Comparison of ENCODE assay signal across 10 mouse cellular contexts in genomic region chr7:70330207-70330562, GRCm38 (mm10). TPM values are rescaled to one million over a fixed set of nuclear protein-coding genes. Genes with fewer than 3 reads are reported as not detected.
DNase-seq lines count a peak whose midpoint lies in the region; ATAC-seq and TF ChIP-seq lines count a peak whose summit lies in the region.
"Had no signal": no experiment of that assay in that cellular context is flagged by ENCODE, and none has a peak within 500 bp of the region (broad histone marks: within the 10 kb centered on the region; RNA-seq: fewer than 3 reads in every experiment).

No protein-coding gene starts in this region.

- H3K4me3 ChIP-seq in heart, embryonic 16.5 days (ENCODE audit: low read length) = no peak overlapping the region
- H3K4me3 ChIP-seq in forebrain, embryonic 16.5 days (replicated peaks; ENCODE audit: low read length) = no peak overlapping the region
- H3K4me3 ChIP-seq in midbrain, embryonic 15.5 days = peak overlapping the region; percentile 11; the same call in 1 of the 2 replicates

- H3K27me3 ChIP-seq in heart, embryonic 16.5 days (ENCODE audit: control insufficient read depth, insufficient read depth, low read length) = peaks cover 84% of the 10 kb centered on the region
- peaks cover 73% of the 10 kb centered on the region for H3K27me3 ChIP-seq in forebrain, embryonic 16.5 days (replicated peaks; ENCODE audit: control insufficient read depth, insufficient read depth, low read length)
- H3K27me3 ChIP-seq in midbrain, embryonic 15.5 days (replicated peaks) = peaks cover 78% of the 10 kb centered on the region

- H3K4me2 ChIP-seq in heart, embryonic 16.5 days (ENCODE audit: low read depth, low read length) = peak overlapping the region; percentile 14; the same call in 1 of the 2 replicates
- H3K4me2 ChIP-seq in forebrain, embryonic 16.5 days (ENCODE audit: low read length) = peak overlapping the region; percentile 32
- peak overlapping the region; percentile 15; the same call in 1 of the 2 replicates for H3K4me2 ChIP-seq in midbrain, embryonic 15.5 days

- intact Hi-C loops in heart, postnatal 36 days (cut with DNase I) = loop anchor here (5.0 to 10.0 kb wide), 3 partner anchors 48 to 1353 kb away; no protein-coding TSS in a partner anchor
- intact Hi-C loops in left cerebral cortex, postnatal 10 days (cut with DNase I) = loop anchor here (5.0 to 10.0 kb wide), 5 partner anchors 37 to 1955 kb away; partner anchors contain the start of gene Nr2f2

- TF ChIP-seq POLR2A in brain, embryonic 14.5 days (IDR thresholded peaks at IDR 0.05; ENCODE audit: borderline replicate concordance, extremely low read depth, insufficient read depth, insufficient read length, poor library complexity, severe bottlenecking) = no peak

- no peaks in the 10 kb centered on the region for H3K9me3 ChIP-seq in heart, embryonic 16.5 days (replicated peaks; ENCODE audit: control insufficient read depth, low read length)
- no peaks in the 10 kb centered on the region for H3K9me3 ChIP-seq in forebrain, embryonic 16.5 days (ENCODE audit: control insufficient read depth, low read length)
- H3K9me3 ChIP-seq in midbrain, embryonic 15.5 days = no peaks in the 10 kb centered on the region
- H3K9me3 ChIP-seq: embryonic facial prominence, embryonic 13.5 days; heart, embryonic 15.5 days had no signal

- no peak for TF ChIP-seq CTCF in brain, embryonic 14.5 days (IDR thresholded peaks at IDR 0.05; ENCODE audit: borderline replicate concordance, extremely low read depth, insufficient read depth, insufficient read length)

- no peaks in the 10 kb centered on the region for H3K36me3 ChIP-seq in heart, embryonic 16.5 days (ENCODE audit: control insufficient read depth, insufficient read depth)
- H3K36me3 ChIP-seq in forebrain, embryonic 16.5 days (ENCODE audit: control insufficient read depth, insufficient read depth) = no peaks in the 10 kb centered on the region
- no peaks in the 10 kb centered on the region for H3K36me3 ChIP-seq in midbrain, embryonic 15.5 days (replicated peaks)
- H3K36me3 ChIP-seq: embryonic facial prominence, embryonic 13.5 days; heart, embryonic 15.5 days had no signal

- H3K27ac ChIP-seq in heart, embryonic 16.5 days (ENCODE audit: low read length) = no peak overlapping the region
- H3K27ac ChIP-seq in forebrain, embryonic 16.5 days (ENCODE audit: low read length) = peak overlapping the region; percentile 56
- H3K27ac ChIP-seq in midbrain, embryonic 15.5 days = peak overlapping the region; percentile 77
- H3K27ac ChIP-seq: embryonic facial prominence, embryonic 13.5 days; heart, embryonic 15.5 days had no signal

- 12% methylated on average over 12 of the region's 12 CpGs for WGBS in heart, embryonic 16.5 days
- WGBS in forebrain, embryonic 16.5 days = 4% methylated on average over 12 of the region's 12 CpGs
- 3% methylated on average over 12 of the region's 12 CpGs for WGBS in midbrain, embryonic 15.5 days

- no peak for ATAC-seq in heart, embryonic 16.5 days (replicated peaks; ENCODE audit: extremely low read depth, insufficient read depth, low FRiP score)
- no peak for ATAC-seq in forebrain, embryonic 16.5 days
- no peak for ATAC-seq in midbrain, embryonic 15.5 days (replicated peaks)
- no peak for ATAC-seq in monocyte, adult 5-6 weeks (replicated peaks; ENCODE audit: insufficient number of reproducible peaks, low FRiP score, low TSS enrichment, poor library complexity, severe bottlenecking)

- H3K4me1 ChIP-seq in heart, embryonic 16.5 days (ENCODE audit: control insufficient read depth, insufficient read depth, low read length) = peaks cover 8% of the 10 kb centered on the region
- peaks cover 22% of the 10 kb centered on the region; the same call in 1 of the 2 replicates for H3K4me1 ChIP-seq in forebrain, embryonic 16.5 days (replicated peaks; ENCODE audit: control insufficient read depth, insufficient read depth, low read length)
- H3K4me1 ChIP-seq in midbrain, embryonic 15.5 days = peaks cover 29% of the 10 kb centered on the region; the same call in 1 of the 2 replicates

- no peak overlapping the region for H3K9ac ChIP-seq in heart, embryonic 16.5 days (ENCODE audit: low read length)
- no peak overlapping the region for H3K9ac ChIP-seq in forebrain, embryonic 16.5 days (replicated peaks; ENCODE audit: low read depth, low read length)
- H3K9ac ChIP-seq in midbrain, embryonic 15.5 days = no peak overlapping the region
- H3K9ac ChIP-seq: embryonic facial prominence, embryonic 13.5 days; heart, embryonic 15.5 days had no signal

- no peak for DNase-seq in heart, postnatal 36 days
- peak; percentile 66 for DNase-seq in brain, embryonic 14.5 days (ENCODE audit: low read depth)
- DNase-seq in left cerebral cortex, postnatal 10 days (ENCODE audit: extremely low spot score in 1 of 2, low spot score in 2 of 2) = no peak
- no peak for DNase-seq in ovary, postnatal 10 days (ENCODE audit: low spot score)

RNA-seq across cellular contexts. Expression of gene Nr2f2, which starts 36.4 kb away (rescaled TPM):
- polyA plus RNA-seq in heart, embryonic 16.5 days (2015; fragmentation: Nextera tagmentation; extraction: Ambion mirVana) = 15.4 and 20.0 TPM in 2 replicates
- total RNA-seq in heart, postnatal 36 days (2021) = 10 to 100 TPM; 18.9 to 23.9 TPM
- 244 and 291 TPM in 2 replicates for polyA plus RNA-seq in brain, embryonic 14.5 days (2012; rRNA removed)
- polyA plus RNA-seq in forebrain, embryonic 16.5 days (2015; fragmentation: Nextera tagmentation; extraction: Ambion mirVana) = 88.4 and 90.6 TPM in 2 replicates
- polyA plus RNA-seq in midbrain, embryonic 15.5 days (2015; fragmentation: Nextera tagmentation; extraction: Ambion mirVana) = 84.8 and 98.4 TPM in 2 replicates
- total RNA-seq in monocyte, adult 5-6 weeks (2017) = not detected in 3 replicates
- 10 to 100 TPM; 45.7 to 55.9 TPM for total RNA-seq in left cerebral cortex, postnatal 10 days (2021)
